Mouse (Mus musculus) spleen, adult 2 months (tissue): ENCODE measurements around the gene Hist1h2bq. TPM values are rescaled to one million over a fixed set of nuclear protein-coding genes. Genes with fewer than 3 reads are reported as not detected.
A peak's percentile ranks its signal among the peaks of the same experiment; 100 is the strongest.
"Not testable (repeated sequence)": the region's sequence is repeated elsewhere in the genome, so short reads cannot be mapped to it uniquely, and the experiment has no call there.

Source experiments
- DNase-seq, 2 experiments: peaks; one replicate each; pipeline versions ENCODE4 v3.0.0 to v3.0.0-alpha.2; 2012 to 2021; ENCODE audit warnings: low spot score in 2 of 2, low read depth in 1 of 2
- H3K27ac ChIP-seq: fragments of 200-500 bp; 2 replicates; pipeline ENCODE4 v1.5.1; 2012; ENCODE audit warnings: low read length, inconsistent platforms; ENCODE audit not compliant: insufficient read depth
- H3K27me3 ChIP-seq: fragments of 200-500 bp; 2 replicates; pipeline ENCODE4 v1.6.1; 2012; ENCODE audit warnings: mild to moderate bottlenecking, moderate library complexity, low read length, inconsistent platforms; ENCODE audit not compliant: control insufficient read depth, insufficient read depth
- H3K36me3 ChIP-seq: fragments of 200-500 bp; 2 replicates; pipeline ENCODE4 v1.6.1; 2012; ENCODE audit warnings: mild to moderate bottlenecking, low read length, inconsistent platforms; ENCODE audit not compliant: control insufficient read depth, insufficient read depth
- H3K4me1 ChIP-seq: fragments of 200-500 bp; 2 replicates; pipeline ENCODE4 v1.6.1; 2011; ENCODE audit warnings: inconsistent platforms; ENCODE audit not compliant: control insufficient read depth, insufficient read depth, insufficient read length
- H3K4me3 ChIP-seq: fragments of 200-500 bp; 2 replicates; pipeline ENCODE4 v1.5.1; 2011; ENCODE audit warnings: mild to moderate bottlenecking, inconsistent platforms; ENCODE audit not compliant: insufficient read depth, insufficient read length; ENCODE audit errors: extremely low read depth
- CTCF ChIP-seq: fragments of 200-500 bp; IDR thresholded peaks from 2 replicates; pipeline ENCODE4 v1.5.1; 2011; ENCODE audit warnings: mild to moderate bottlenecking, inconsistent platforms; ENCODE audit not compliant: insufficient read depth, insufficient read length, insufficient replicate concordance; ENCODE audit errors: extremely low read depth
- POLR2A ChIP-seq: fragments of 200-500 bp; IDR thresholded peaks from 2 replicates; pipeline ENCODE4 v1.6.1; 2011; ENCODE audit warnings: low read depth, low read length, inconsistent platforms
- WGBS: fragments of 180-500 bp; shearing (Covaris S2); methylation state at CpG from one replicate; pipeline ENCODE4 v1.1.7; 2018; 5-methylcytosine and 5-hydroxymethylcytosine counted together
- polyA plus RNA-seq: library from polyadenylated mRNA; depleted of rRNA; stranded (reverse); fragments of >200 nt; gene quantifications from 2 replicates; pipeline ENCODE4 v1.2.3, GENCODE M21; 2012

Gene Hist1h2bq
- polyA plus RNA-seq, 1 experiment: 32.5 TPM

- H3K4me3 ChIP-seq: no peak overlapping the region
- no peak for TF ChIP-seq CTCF
- TF ChIP-seq POLR2A: no peak
- H3K27me3 ChIP-seq: no peaks in the 10 kb centered on the region
- H3K27ac ChIP-seq: no peak overlapping the region
- no peaks in the 10 kb centered on the region for H3K4me1 ChIP-seq
- WGBS: 94% methylated on average over 7 of the region's 7 CpGs
- H3K36me3 ChIP-seq: no peaks in the 10 kb centered on the region
- no peak for DNase-seq
Observed at GRCm38 (mm10) chr13:21795584-21795983, 14.4 kb downstream of the Hist1h2bq start.

GRCm38 (mm10) chr13:21790601-21791283 lies 19.3 kb downstream of the Hist1h2bq start:
- Histone ChIP-seq H3K27ac (no peak overlapping the region), H3K4me3 (no peak overlapping the region), H3K27me3 (no peaks in the 10 kb centered on the region), H3K36me3 (no peaks in the 10 kb centered on the region), H3K4me1 (no peaks in the 10 kb centered on the region)
- TF ChIP-seq POLR2A: no peak
- TF ChIP-seq CTCF: no peak
- DNase-seq: no peak
- 64% methylated on average over 18 of the region's 18 CpGs for WGBS

DNA sequence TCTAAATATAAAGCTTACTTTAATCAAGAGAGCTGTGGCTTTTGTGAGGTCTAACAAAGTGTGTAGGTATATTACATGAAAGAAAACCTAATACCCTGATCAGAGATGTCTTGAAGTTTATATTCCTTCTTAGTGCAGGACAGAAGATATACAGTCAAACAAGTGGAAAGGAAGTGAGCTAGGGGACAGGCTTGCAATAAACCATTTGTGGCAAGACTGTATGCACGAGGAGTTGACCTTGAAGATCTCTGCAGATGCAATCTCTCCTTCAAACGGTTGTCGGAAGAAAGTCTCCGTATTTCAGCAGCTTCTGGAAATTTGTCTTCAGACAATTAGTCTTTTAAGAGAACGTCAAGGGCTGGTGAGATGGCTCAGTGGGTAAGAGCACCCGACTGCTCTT lies 20.1 kb downstream of the Hist1h2bq start:
- WGBS: 65% methylated on average over 6 of the region's 6 CpGs
- TF ChIP-seq CTCF: no peak
- TF ChIP-seq POLR2A: no peak
- no peak for DNase-seq
- Histone ChIP-seq H3K36me3 (no peaks in the 10 kb centered on the region), H3K27ac (no peak overlapping the region), H3K4me1 (no peaks in the 10 kb centered on the region), H3K4me3 (no peak overlapping the region), H3K27me3 (no peaks in the 10 kb centered on the region)

- 27% methylated on average over 18 of the region's 21 CpGs for WGBS
- Histone ChIP-seq H3K4me3 (no peak overlapping the region), H3K4me1 (no peaks in the 10 kb centered on the region), H3K27ac (no peak overlapping the region), H3K27me3 (no peaks in the 10 kb centered on the region), H3K36me3 (no peaks in the 10 kb centered on the region)
- no peak for TF ChIP-seq CTCF
- no peak for DNase-seq
Observed at GRCm38 (mm10) chr13:21787760-21788593, 22.0 kb downstream of the Hist1h2bq start.

DNA sequence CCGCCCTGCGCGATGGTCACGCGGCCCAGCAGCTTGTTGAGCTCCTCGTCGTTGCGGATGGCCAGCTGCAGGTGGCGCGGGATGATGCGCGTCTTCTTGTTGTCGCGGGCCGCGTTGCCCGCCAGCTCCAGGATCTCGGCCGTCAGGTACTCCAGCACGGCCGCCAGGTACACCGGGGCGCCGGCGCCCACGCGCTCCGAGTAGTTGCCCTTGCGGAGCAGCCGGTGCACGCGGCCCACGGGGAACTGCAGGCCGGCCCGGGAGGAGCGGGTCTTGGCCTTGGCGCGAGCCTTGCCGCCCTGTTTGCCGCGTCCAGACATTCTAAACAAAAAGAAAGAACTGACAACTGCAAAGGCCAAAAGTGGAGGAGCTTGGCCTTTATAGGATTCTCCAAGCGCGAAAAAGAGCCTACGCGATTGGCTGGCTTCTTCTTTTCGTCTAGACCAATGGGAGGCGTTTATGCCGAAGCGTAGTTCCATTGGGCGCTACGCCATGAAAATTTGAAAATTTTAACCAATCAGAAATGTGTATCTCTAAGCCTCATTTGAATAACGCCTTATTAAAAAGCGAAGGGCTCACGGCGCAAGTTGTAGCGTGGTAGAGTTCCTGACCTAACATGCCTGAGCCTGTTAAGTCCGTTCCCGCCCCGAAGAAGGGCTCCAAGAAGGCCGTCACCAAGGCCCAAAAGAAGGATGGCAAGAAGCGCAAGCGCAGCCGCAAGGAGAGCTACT lies 22.9 kb downstream of the Hist1h2bq start, which contains the start of the genes Hist1h2an and Hist1h2bp:
Gene Hist1h2an, minus strand, starts transcription at position 320 of the 731 bp plus-strand sequence.
Gene Hist1h2bp, plus strand, starts transcription at position 563 of the 731 bp plus-strand sequence.
- H3K4me1 ChIP-seq, H3K27me3 ChIP-seq, H3K36me3 ChIP-seq: not testable (repeated sequence)
- under 1% methylated on average over 43 of the region's 63 CpGs for WGBS
- peak; percentile 73 to 96 for DNase-seq
- H3K4me3 ChIP-seq: peak within 1 kb of the TSS; percentile 53
- H3K27ac ChIP-seq: peak within 1 kb of the TSS; percentile 79

DNA sequence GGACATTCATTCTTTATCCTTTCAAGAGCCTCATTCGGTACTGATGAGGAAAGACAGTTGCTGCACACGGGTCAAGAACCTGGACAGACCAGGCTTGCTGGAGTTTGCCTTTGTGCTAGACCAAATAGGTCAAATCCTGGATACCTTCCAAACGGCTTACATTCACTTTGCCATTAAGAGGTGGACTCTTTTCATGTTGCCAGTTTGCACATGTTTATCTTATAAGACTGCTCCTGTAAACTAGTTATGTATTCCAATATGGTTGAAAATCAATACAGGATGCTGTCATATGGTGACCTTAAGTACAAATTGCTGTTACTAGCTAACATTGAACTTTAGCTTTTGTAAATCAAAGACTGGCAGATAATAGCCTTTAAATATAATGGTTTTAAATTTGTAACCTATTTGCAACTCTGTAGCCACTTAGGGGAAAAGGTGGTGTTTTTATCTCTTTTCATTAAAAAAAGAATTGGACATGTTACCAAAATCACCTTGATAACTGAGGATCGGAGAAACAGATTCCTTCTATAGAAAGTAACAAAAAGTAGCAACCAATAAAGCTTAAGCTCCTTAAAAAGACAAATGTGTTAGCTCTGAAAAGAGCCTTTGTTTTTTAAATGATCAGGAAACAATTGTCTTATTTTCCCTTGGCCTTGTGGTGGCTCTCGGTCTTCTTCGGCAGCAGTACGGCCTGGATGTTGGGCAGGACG lies 23.7 kb downstream of the Hist1h2bq start:
- no peak for DNase-seq
- Histone ChIP-seq H3K27me3 (no peaks in the 10 kb centered on the region), H3K4me1 (no peaks in the 10 kb centered on the region), H3K36me3 (no peaks in the 10 kb centered on the region), H3K4me3 (peak overlapping the region; percentile 40), H3K27ac (peak overlapping the region; percentile 79)
- TF ChIP-seq CTCF (no peak), POLR2A (no peak)
- WGBS: 20% methylated on average over 8 of the region's 8 CpGs
